Mouse (Mus musculus): Measurements from ENCODE around the gene Jdp2.

Jdp2 gene

GRCm38 (mm10) chr12:85598611-85599477, at the start of gene Jdp2:
Gene Jdp2, plus strand, starts transcription at chr12:85599027.
- DNase-seq (ENCODE audit: low spot score in 2 of 2) = peak; percentile 20 to 35

DNA sequence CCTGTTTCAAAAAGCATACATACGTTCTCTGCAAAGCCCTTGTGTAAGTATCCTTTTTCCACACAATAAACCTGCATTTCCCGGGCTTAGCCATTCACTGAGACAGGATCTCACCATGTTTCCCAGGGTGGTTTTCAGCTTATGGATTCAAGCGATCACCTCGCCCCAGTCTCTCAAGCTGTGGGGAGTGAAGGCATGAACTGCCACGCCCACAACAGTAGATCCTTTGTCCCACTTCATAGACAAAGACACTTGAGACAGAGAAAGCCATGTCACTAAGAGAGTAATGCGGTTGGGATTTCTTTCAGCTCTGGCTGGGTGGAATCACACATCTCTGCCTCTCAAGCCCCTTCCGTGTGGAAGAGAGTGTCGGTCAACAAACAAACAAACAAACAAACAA, 49.2 kb upstream of the Jdp2 start:
- no peak for DNase-seq (ENCODE audit: low spot score in 2 of 2)

- DNase-seq (ENCODE audit: low spot score in 2 of 2) = no peak
Observed at GRCm38 (mm10) chr12:85550435-85550834, 48.4 kb upstream of the Jdp2 start.

DNA sequence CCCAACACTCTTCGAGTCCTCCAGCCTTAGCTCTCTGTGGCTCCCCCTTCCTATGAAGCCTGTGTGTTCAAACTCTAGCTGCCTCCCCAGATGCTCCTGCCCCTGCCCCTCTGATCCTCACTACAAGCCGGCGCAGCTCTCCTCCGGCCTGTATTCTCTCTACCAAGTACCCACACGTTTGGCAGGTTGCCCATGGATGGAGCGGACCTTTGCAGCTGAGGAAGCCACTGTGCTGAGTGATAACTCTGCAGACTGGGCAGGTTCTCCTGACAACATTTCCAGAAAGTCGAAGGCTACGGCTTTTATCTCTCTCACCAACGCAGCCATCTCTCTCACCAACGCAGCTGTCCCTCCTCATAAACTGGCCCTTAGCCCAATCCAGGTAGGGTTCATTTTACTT, 39.5 kb upstream of the Jdp2 start:
- no peak for DNase-seq (ENCODE audit: low spot score in 2 of 2)

DNA sequence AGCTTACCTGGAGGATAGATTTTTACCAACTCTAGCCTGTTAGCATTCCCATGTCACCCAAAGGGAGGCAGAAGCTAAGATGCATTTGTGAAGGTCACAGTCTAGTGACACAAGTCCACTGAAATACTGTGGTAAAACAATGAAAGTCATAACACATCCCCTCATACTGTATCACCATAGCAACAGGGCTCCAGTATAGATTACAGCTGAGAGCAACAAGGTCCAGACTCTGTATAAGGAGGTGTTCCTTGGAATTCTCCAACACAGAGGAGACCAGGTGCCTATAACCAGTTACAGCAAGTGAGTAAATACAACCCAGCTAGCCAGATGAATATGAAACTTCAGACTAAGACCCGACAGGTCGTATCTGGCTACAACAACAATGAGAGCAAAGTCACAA, 33.4 kb upstream of the Jdp2 start:
- DNase-seq (ENCODE audit: low spot score in 2 of 2) = no peak

DNA sequence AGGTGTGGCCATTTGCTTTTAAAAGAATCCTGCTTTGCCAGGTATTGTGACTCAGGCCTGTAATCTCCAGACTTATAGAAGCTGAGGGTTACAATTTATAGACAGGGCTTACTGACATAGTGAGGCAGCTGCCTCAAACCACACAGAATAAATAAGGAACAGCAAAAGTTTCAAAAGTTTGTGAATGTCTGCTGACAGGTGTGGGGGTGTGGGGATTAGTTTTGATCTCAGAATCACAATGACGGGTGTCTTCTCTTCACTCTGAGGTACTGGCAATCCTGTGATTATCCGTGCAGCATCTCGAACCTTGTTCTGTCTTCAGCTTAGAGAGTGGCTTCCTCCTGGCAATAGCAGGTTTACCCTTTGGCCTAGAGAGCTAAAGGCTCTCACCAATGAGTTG, 30.5 kb upstream of the Jdp2 start:
- no peak for DNase-seq (ENCODE audit: low spot score in 2 of 2)

DNA sequence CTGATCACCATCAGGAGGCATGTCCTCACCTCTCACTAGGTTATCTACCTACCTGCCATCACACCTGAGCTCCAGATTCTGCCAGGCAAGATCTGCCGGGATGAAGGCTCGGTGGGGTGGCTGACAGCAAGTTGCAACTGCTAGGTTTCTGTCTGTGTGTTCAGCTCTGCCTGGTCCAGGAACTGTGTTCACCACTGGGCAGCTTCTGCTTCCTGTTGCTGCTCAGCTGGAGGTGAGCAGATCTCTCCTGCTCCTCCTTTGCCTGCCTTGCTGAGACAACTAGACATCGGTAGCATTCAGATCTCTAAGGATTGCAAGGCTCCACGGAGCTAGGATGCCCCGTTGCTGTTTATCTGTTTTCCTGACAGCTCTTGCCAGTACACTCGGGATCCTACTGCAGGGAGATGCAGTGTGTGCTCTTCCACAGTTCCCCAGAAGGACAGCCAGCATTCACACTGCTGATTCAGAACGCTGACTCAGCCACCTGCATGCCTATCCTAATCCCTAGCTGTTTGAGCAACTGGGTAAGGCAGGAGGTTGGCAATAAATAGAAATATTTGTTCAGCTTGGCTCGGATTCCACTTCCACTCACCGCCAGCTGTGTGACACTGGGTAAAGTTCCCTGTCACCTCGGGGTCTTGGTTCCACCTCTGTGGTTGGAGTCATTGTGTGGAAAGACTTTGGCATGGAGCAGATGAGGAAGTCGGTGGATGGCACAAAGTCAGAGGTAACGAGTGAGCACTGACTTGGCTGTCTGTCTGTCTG, 29.3 kb upstream of the Jdp2 start:
- DNase-seq (ENCODE audit: low spot score in 2 of 2) = no peak

GRCm38 (mm10) chr12:85570158-85570540, 28.7 kb upstream of the Jdp2 start:
- no peak for DNase-seq (ENCODE audit: low spot score in 2 of 2)

DNA sequence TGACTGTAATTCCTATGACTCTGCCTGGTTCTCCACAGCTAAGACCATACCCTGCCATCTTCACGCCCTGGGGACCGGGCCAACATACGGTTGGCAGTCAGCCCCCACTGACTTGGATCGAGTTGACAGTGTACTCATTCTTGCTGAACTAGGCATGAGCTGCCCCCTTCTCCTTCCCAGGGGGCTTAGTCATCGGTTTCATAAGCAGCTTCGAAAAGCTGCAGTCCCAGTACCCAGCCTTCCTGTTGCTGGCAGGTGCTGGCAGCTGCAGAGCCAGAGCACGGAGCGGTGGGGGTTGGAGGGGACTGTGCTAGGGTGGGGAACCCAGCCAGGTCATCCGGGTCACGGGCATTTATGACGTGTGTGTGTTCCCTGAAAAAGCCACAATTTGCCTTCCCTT, 27.5 kb upstream of the Jdp2 start:
- peak; percentile 72 to 73 for DNase-seq (ENCODE audit: low spot score in 2 of 2)

DNA sequence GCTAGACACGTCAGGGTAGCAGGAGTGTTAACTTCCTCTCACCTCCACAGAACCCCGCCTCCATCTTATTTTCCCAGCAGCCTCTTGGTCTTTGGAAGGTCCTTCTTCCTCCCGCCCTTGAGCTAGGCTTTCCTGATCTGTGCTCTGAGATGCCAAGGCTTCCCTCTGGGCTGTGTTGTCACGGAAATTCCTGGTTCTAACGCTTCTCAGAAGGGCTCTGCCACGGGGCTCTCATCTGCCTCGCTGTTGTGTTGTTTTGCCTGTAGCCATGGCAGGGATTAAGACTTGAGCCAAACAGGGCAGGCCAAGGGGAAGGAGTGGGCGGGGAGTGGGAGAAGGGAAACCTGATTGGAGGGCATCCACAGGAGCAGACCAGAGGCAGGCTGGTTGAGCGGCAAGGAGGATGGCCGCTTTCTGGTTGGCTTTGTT, 26.8 kb upstream of the Jdp2 start:
- no peak for DNase-seq (ENCODE audit: low spot score in 2 of 2)

- DNase-seq (ENCODE audit: low spot score in 2 of 2) = no peak
Observed at GRCm38 (mm10) chr12:85574806-85575495, 23.9 kb upstream of the Jdp2 start.

DNA sequence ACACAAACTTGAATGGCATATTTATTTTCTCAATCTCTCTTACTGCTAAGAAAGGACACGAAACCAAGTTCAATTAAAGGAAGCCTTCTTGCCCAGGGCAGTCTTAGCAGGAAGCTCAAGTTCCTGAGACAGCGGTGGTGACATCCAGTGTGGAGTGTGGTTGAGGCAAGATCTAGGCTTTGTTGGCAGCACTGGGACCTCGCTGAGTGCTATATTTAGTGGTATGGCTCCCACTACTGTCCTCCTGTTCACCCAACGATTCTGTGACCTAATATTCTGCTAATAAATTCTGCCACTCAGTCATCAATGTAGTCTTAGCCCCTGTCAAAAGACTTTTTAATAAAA, 23.4 kb upstream of the Jdp2 start:
- no peak for DNase-seq (ENCODE audit: low spot score in 2 of 2)

- DNase-seq (ENCODE audit: low spot score in 2 of 2) = no peak
Observed at GRCm38 (mm10) chr12:85581261-85582066, 17.4 kb upstream of the Jdp2 start.

DNA sequence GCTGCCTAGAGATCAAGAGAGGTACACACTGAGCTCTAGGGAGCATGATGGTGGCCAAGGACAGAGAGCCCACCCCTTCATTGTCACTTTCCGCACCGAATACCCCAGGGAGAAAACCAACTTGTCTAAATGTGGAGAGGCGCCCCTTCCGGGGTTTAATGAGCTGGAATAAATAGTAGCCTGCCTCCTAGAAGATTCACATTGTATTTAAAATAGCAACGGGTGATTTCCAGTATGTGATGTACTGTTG, 16.8 kb upstream of the Jdp2 start:
- no peak for DNase-seq (ENCODE audit: low spot score in 2 of 2)

DNA sequence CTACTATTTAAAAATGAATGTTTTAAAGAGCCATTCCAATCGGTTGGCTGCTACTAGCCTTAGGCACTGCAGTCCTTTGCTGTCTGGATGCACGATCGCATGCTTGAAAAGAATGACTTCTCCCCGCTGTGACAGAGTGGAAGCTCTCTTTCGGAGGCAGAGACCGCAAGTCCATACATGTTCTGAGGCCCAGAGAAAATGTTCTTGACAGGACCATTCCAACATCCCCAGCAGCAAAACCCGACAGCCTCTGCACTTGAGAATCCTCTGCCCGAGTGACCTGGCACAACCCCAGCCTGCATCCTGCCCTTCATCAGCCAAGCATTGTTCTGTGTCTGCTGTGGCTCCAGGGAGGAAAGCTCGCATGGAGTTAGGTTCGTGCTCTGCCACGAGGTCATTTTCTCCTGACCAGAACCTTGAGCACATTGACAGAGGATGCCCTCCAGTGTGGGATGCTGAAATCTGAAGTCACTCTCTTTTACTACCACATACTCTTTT, 13.0 kb upstream of the Jdp2 start:
- DNase-seq (ENCODE audit: low spot score in 2 of 2) = no peak

DNA sequence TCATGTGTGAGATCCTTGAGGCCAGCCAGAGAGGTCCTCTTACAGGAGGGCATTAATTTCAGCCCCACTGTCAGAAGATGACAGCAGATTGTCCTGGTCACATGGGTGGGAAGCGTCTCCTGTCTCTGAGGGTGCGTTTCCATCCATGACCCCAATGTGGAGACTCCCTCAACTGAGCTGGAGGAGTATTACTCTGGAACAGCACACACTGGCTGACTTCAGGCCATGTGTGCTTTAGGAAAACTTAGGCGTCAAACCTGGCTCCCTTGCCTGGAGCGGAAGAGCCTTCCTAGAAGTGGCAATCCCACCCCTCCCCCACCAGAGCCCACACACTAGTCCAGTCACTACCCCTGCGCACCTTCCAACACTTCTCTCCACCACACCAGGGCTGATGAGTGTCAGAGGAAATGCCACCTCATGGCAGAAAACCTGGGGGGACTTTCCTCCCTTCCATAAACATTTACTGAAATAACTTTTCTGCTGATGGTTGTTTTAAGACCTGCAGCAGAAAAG, 8.9 kb upstream of the Jdp2 start:
- no peak for DNase-seq (ENCODE audit: low spot score in 2 of 2)

DNA sequence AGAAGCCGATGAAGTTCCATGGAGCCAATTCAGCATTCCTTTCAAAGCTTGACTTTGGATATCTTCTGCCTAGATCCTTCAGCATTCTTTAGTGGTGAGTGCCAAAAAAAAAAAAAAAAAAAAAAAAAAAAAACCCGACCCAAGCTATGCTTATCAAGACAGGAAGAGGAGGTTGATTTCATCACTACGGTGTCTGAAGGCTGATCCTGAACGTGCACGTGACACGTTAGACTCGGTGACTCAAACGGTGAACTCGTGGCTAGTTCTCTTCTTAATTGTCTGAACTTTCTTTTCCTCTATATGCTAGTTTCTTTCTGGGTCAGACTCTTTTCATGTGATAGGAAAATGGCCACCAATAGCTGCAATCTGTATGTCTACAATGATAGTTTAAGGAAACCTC, 5.9 kb upstream of the Jdp2 start:
- no peak for DNase-seq (ENCODE audit: low spot score in 2 of 2)

DNA sequence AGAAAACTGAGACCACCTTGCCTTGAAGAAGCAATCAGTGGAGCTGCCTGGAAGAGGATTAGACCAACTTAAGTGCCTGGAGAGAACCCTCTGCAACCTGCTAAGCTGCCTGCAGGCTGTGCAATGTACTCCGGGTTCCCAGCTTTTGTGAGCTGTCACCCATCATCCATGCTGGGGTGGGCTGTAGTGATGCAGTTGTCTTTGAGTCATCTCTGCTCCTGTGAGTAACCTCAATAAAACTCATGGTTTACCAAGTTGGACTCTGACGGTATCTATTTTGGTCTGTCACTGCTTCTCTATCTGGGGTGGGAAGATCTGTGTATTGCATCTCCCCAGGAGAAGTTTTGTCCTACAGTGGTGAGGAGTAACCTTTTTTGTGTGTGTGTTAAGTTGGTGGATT, 4.4 kb upstream of the Jdp2 start:
- DNase-seq (ENCODE audit: low spot score in 2 of 2) = no peak

- DNase-seq (ENCODE audit: low spot score in 2 of 2) = no peak
Observed at GRCm38 (mm10) chr12:85598053-85598452, 774 bp upstream of the Jdp2 start.

DNA sequence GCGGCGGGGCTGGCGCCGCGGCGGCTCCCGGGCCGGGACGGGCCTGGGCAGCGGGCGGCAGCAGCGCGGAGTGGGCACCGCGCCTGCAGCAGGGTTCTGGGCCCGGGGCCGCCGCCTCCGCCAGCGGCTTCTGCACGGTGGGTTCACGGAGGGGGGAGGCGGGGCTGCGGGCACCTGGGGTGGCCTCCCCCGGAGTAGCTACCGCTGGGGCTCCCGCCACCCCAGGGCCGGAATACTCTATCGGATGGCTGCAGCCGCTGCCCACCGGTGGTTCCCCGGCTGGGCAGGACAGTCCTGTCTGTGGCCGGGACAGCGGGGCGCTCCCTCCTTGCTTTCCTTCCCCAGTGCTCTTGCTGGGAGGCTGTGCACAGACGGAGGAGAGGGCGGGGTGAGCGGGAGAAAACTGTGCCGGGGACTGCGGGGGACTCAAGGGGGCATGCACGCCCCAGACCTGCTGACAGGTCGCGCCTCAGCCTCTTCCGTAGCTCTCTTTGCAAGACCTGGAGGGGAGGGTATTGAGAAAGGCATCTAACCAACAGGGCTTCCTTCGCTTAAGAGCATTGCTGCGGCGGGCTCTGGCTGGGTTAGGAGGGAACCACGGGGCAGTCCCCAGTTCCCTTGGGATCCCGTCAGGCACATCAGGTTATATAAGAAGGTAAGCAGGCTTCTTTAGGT, 788 bp downstream of the Jdp2 start:
- DNase-seq (ENCODE audit: low spot score in 2 of 2) = peak; percentile 43 to 57

GRCm38 (mm10) chr12:85600637-85601036, 1.8 kb downstream of the Jdp2 start:
- DNase-seq (ENCODE audit: low spot score in 2 of 2) = no peak

Measured in thymus, postnatal 10 days (tissue).